Mouse (Mus musculus) pancreas, adult 10 weeks (tissue): ENCODE measurements around the gene Defa21. TPM values are rescaled to one million over a fixed set of nuclear protein-coding genes. Genes with fewer than 3 reads are reported as not detected.

Experiments
- polyA plus RNA-seq: library from polyadenylated mRNA; stranded (reverse); fragments of 350-450 nt; fragmentation: Illumina TruSeq; extraction: RNeasy Lipid Tissue Mini Kit (QIAGEN cat#74804); gene quantifications from one replicate; pipeline ENCODE4 v1.2.3, GENCODE M21; 2015; ENCODE audit warnings: low read depth, low replicate concordance; ENCODE audit not compliant: insufficient read depth

The Defa21 gene
- polyA plus RNA-seq = not detected

GRCm38 (mm10) chr8:21025245-21025644 lies at the start of gene Defa21:
TSS of gene Defa21 (plus strand) at chr8:21025545.

DNA sequence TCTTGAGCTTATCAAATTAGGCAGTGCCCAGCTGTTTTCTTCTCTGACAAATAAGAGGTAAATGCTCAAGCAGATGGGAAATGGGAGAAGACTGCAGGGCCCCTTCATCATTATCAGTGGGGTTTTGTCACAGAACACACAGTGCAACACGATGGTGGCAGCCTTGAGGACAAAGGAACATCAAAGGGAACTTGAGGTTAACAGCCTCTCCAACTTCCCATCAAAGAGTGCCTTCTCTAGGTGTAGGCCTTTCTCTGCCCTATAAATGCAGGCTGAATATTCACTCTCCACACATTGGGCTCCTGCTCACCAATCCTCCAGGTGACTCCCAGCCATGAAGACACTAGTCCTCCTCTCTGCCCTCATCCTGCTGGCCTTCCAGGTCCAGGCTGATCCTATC lies 29.4 kb downstream of the Defa21 start, which contains the start of gene Defa23:
Gene Defa23, plus strand, starts transcription at position 301 of the 400 bp plus-strand sequence.

DNA sequence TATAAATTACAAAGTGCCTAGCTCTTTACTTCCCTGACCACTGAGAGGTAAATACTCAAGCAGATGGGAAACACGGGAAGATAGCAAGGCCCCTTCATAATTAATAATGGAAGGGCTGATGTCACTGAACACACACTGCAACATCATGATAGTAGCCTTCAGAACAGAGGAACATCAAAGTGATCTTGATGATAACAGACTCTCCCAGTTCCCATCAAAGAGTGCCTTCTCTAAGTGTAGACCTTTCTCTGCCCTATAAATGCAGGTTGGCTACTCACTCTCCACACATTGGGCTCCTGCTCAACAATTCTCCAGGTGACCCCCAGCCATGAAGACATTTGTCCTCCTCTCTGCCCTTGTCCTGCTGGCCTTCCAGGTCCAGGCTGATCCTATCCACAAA lies 39.4 kb downstream of the Defa21 start, which contains the start of gene Defa35:
Gene Defa35, plus strand, starts transcription at position 301 of the 400 bp plus-strand sequence.

Other genes starting within 250 kb of the Defa21 start
- not detected for gene Defb33, start 132.9 kb upstream of the Defa21 start, polyA plus RNA-seq
- gene Gm15056, start 122.9 kb upstream of the Defa21 start, polyA plus RNA-seq = not detected
- gene Gm6040, start 103.5 kb upstream of the Defa21 start, polyA plus RNA-seq = not detected
- gene AY761185, start 80.8 kb upstream of the Defa21 start, polyA plus RNA-seq = not detected
- not detected for gene Defa23, start 29.5 kb downstream of the Defa21 start, polyA plus RNA-seq
- gene Defa35, start 39.5 kb downstream of the Defa21 start, polyA plus RNA-seq = not detected
- gene Defa25, start 58.9 kb downstream of the Defa21 start, polyA plus RNA-seq = not detected
- gene Gm14851, start 70.5 kb downstream of the Defa21 start, polyA plus RNA-seq = not detected
- gene Defa30, start 109.1 kb downstream of the Defa21 start, polyA plus RNA-seq = not detected
- not detected for gene Defa22, start 136.7 kb downstream of the Defa21 start, polyA plus RNA-seq
- gene Defa31, start 166.1 kb downstream of the Defa21 start, polyA plus RNA-seq = not detected
- not detected for gene Gm15293, start 176.0 kb downstream of the Defa21 start, polyA plus RNA-seq
- not detected for gene Gm15292, start 224.2 kb downstream of the Defa21 start, polyA plus RNA-seq